Mouse (Mus musculus) G1E (cell line): ENCODE data around the gene Olfr661. TPM values are rescaled to one million over a fixed set of nuclear protein-coding genes. Genes with fewer than 3 reads are reported as not detected.

Experiments
- ATAC-seq: 2 replicates; pipeline ENCODE4 v1.8.0; 2016; ENCODE audit warnings: mild to moderate bottlenecking; ENCODE audit not compliant: insufficient number of reproducible peaks, poor library complexity, low FRiP score, severe bottlenecking; ENCODE audit errors: extremely low read depth
- DNase-seq: peaks from one replicate; pipeline ENCODE4 v3.0.0; 2012; ENCODE audit warnings: low spot score
- H3K27me3 ChIP-seq: 2 replicates; pipeline ENCODE4 v1.6.1; 2012; ENCODE audit warnings: mild to moderate bottlenecking, low read length, inconsistent platforms; ENCODE audit not compliant: insufficient read depth
- H3K36me3 ChIP-seq: replicated peaks from 2 replicates; pipeline ENCODE3; 2012; ENCODE audit warnings: mild to moderate bottlenecking, inconsistent platforms
- H3K4me1 ChIP-seq: 2 replicates; pipeline ENCODE4 v1.6.1; 2012; ENCODE audit warnings: low read depth, low read length, inconsistent platforms, mixed read lengths; ENCODE audit not compliant: insufficient read depth
- H3K4me3 ChIP-seq: 2 replicates; pipeline ENCODE4 v1.5.1; 2012; ENCODE audit warnings: low read depth, mild to moderate bottlenecking, inconsistent platforms, low read length, moderate library complexity, mixed read lengths
- H3K9me3 ChIP-seq: replicated peaks from 2 replicates; pipeline ENCODE4 v1.6.1; 2012; ENCODE audit warnings: inconsistent platforms
- CTCF ChIP-seq: IDR thresholded peaks from 2 replicates; pipeline ENCODE4 v1.5.1; 2012; ENCODE audit warnings: low read depth, low read length, inconsistent platforms, mixed read lengths
- GATA1 ChIP-seq: IDR thresholded peaks from 2 replicates; pipeline ENCODE4 v1.6.1; 2012; ENCODE audit warnings: borderline replicate concordance, low read length, inconsistent platforms, mixed read lengths
- GATA2 ChIP-seq: IDR thresholded peaks from 2 replicates; pipeline ENCODE4 v1.6.1; 2012; ENCODE audit warnings: low read depth, low read length, inconsistent platforms, borderline replicate concordance
- POLR2AphosphoS5 ChIP-seq: IDR thresholded peaks from 2 replicates; pipeline ENCODE4 v1.6.1; 2012; ENCODE audit warnings: low read depth, low read length, inconsistent platforms; ENCODE audit not compliant: insufficient replicate concordance
- TAL1 ChIP-seq: conservative IDR thresholded peaks from 2 replicates; pipeline ENCODE4 v1.6.1; 2012; ENCODE audit warnings: low read depth, low read length, inconsistent platforms, mixed read lengths
- polyA plus RNA-seq: library from polyadenylated mRNA; stranded (reverse); fragments of >175 nt; gene quantifications from 2 replicates; pipeline ENCODE4 v1.2.3, GENCODE M21; 2012
- total RNA-seq, 2 experiments: library from RNA; stranded (forward) in 1 of 2; stranded (reverse) in 1 of 2; fragments of 200-1000 nt in 1 of 2; fragments of >200 nt in 1 of 2; fragmentation: Nextera tagmentation in 1 of 2; gene quantifications; 2 replicates each; pipeline ENCODE4 v1.2.3; 2014 to 2017

The Olfr661 gene
- total RNA-seq (2014; fragmentation: Nextera tagmentation) = not detected in 2 replicates
- total RNA-seq (2017) = 0.11 and 0.12 TPM in 2 replicates
- polyA plus RNA-seq = not detected in 2 replicates

- ATAC-seq = no peak
- TF ChIP-seq GATA1 (no peak), CTCF (no peak), GATA2 (no peak), POLR2AphosphoS5 (no peak), TAL1 (no peak)
Observed at GRCm38 (mm10) chr7:104686201-104686600, at the start of gene Olfr661. Olfr661 (plus strand) TSS chr7:104686501.

GRCm38 (mm10) chr7:104646841-104647482 is 39.3 kb upstream of the Olfr661 start, which contains the start of gene Olfr658:
Olfr658 (minus strand) TSS chr7:104647305.
- no peaks in the 10 kb centered on the region for H3K4me1 ChIP-seq
- no peak for ATAC-seq
- DNase-seq = no peak
- TF ChIP-seq POLR2AphosphoS5 = no peak
- no peak for TF ChIP-seq GATA2
- TF ChIP-seq GATA1 = no peak
- TF ChIP-seq TAL1 = no peak
- no peak for TF ChIP-seq CTCF
- H3K27me3 ChIP-seq = no peaks in the 10 kb centered on the region; the same call in 1 of the 2 replicates
- H3K4me3 ChIP-seq = no peak within 1 kb of the TSS
- H3K9me3 ChIP-seq = 0 out of 2 replicates have a peak, but pooled peaks cover 3% of the 10 kb centered on the region
- no peaks in the 10 kb centered on the region for H3K36me3 ChIP-seq

More at GRCm38 (mm10) chr7:104686201-104686600, at the start of gene Olfr661:
- Histone ChIP-seq H3K36me3 (no peaks in the 10 kb centered on the region), H3K4me1 (no peaks in the 10 kb centered on the region), H3K27me3 (no peaks in the 10 kb centered on the region), H3K9me3 (no peaks in the 10 kb centered on the region), H3K4me3 (no peak within 1 kb of the TSS)
- no peak for DNase-seq

- Histone ChIP-seq H3K4me3 (no peak within 1 kb of the TSS), H3K27me3 (no peaks in the 10 kb centered on the region), H3K4me1 (no peaks in the 10 kb centered on the region), H3K9me3 (no peaks in the 10 kb centered on the region), H3K36me3 (no peaks in the 10 kb centered on the region)
- ATAC-seq (no peak), DNase-seq (no peak)
- TF ChIP-seq GATA1 (no peak), POLR2AphosphoS5 (no peak), CTCF (no peak), GATA2 (no peak), TAL1 (no peak)
Observed at GRCm38 (mm10) chr7:104666453-104666852, 19.8 kb upstream of the Olfr661 start, which contains the start of gene Olfr659. Olfr659 (plus strand) TSS chr7:104666753.

Other genes with a start within 250 kb of the Olfr661 start
- gene Trim30a, start 221.3 kb upstream of the Olfr661 start, total RNA-seq (2014; fragmentation: Nextera tagmentation) = 0.87 TPM in 1 of 2 replicates, not detected in the other
- 0.58 and 0.60 TPM in 2 replicates for gene Trim30a, start 221.3 kb upstream of the Olfr661 start, total RNA-seq (2017)
- 0.02 TPM in 2 replicates for gene Trim30a, start 221.3 kb upstream of the Olfr661 start, polyA plus RNA-seq
- gene Trim30d, start 178.7 kb upstream of the Olfr661 start, total RNA-seq (2014; fragmentation: Nextera tagmentation) = not detected in 2 replicates
- gene Trim30d, start 178.7 kb upstream of the Olfr661 start, total RNA-seq (2017) = 0.11 TPM in 1 of 2 replicates, not detected in the other
- not detected in 2 replicates for gene Trim30d, start 178.7 kb upstream of the Olfr661 start, polyA plus RNA-seq
- not detected in 2 replicates for gene Olfr651, start 136.4 kb upstream of the Olfr661 start, total RNA-seq (2014; fragmentation: Nextera tagmentation)
- gene Olfr651, start 136.4 kb upstream of the Olfr661 start, total RNA-seq (2017) = 0.12 TPM in 1 of 2 replicates, not detected in the other
- not detected in 2 replicates for gene Olfr651, start 136.4 kb upstream of the Olfr661 start, polyA plus RNA-seq
- gene Olfr652, start 125.6 kb upstream of the Olfr661 start, total RNA-seq (2014; fragmentation: Nextera tagmentation) = not detected in 2 replicates
- gene Olfr652, start 125.6 kb upstream of the Olfr661 start, total RNA-seq (2017) = 0.22 and 0.29 TPM in 2 replicates
- not detected in 2 replicates for gene Olfr652, start 125.6 kb upstream of the Olfr661 start, polyA plus RNA-seq
- gene Olfr653, start 109.2 kb upstream of the Olfr661 start, total RNA-seq (2014; fragmentation: Nextera tagmentation) = not detected in 2 replicates
- 0.05 and 0.12 TPM in 2 replicates for gene Olfr653, start 109.2 kb upstream of the Olfr661 start, total RNA-seq (2017)
- not detected in 2 replicates for gene Olfr653, start 109.2 kb upstream of the Olfr661 start, polyA plus RNA-seq
- gene Olfr654, start 99.5 kb upstream of the Olfr661 start, total RNA-seq (2014; fragmentation: Nextera tagmentation) = not detected in 2 replicates
- 0.06 and 0.27 TPM in 2 replicates for gene Olfr654, start 99.5 kb upstream of the Olfr661 start, total RNA-seq (2017)
- not detected in 2 replicates for gene Olfr654, start 99.5 kb upstream of the Olfr661 start, polyA plus RNA-seq
- not detected in 2 replicates for gene Olfr655, start 84.7 kb upstream of the Olfr661 start, total RNA-seq (2014; fragmentation: Nextera tagmentation)
- 0.33 and 0.46 TPM in 2 replicates for gene Olfr655, start 84.7 kb upstream of the Olfr661 start, total RNA-seq (2017)
- gene Olfr655, start 84.7 kb upstream of the Olfr661 start, polyA plus RNA-seq = not detected in 2 replicates
- not detected in 2 replicates for gene Olfr656, start 72.5 kb upstream of the Olfr661 start, total RNA-seq (2014; fragmentation: Nextera tagmentation)
- 0.05 and 0.06 TPM in 2 replicates for gene Olfr656, start 72.5 kb upstream of the Olfr661 start, total RNA-seq (2017)
- not detected in 2 replicates for gene Olfr656, start 72.5 kb upstream of the Olfr661 start, polyA plus RNA-seq
- not detected in 2 replicates for gene Olfr657, start 61.7 kb upstream of the Olfr661 start, total RNA-seq (2014; fragmentation: Nextera tagmentation)
- gene Olfr657, start 61.7 kb upstream of the Olfr661 start, total RNA-seq (2017) = 0.06 TPM in 1 of 2 replicates, not detected in the other
- not detected in 2 replicates for gene Olfr657, start 61.7 kb upstream of the Olfr661 start, polyA plus RNA-seq
- gene Olfr658, start 39.2 kb upstream of the Olfr661 start, total RNA-seq (2014; fragmentation: Nextera tagmentation) = not detected in 2 replicates
- gene Olfr658, start 39.2 kb upstream of the Olfr661 start, total RNA-seq (2017) = 0.16 TPM in 1 of 2 replicates, not detected in the other
- not detected in 2 replicates for gene Olfr658, start 39.2 kb upstream of the Olfr661 start, polyA plus RNA-seq
- not detected in 2 replicates for gene Olfr659, start 19.7 kb upstream of the Olfr661 start, total RNA-seq (2014; fragmentation: Nextera tagmentation)
- gene Olfr659, start 19.7 kb upstream of the Olfr661 start, total RNA-seq (2017) = 0.05 TPM in 1 of 2 replicates, not detected in the other
- gene Olfr659, start 19.7 kb upstream of the Olfr661 start, polyA plus RNA-seq = not detected in 2 replicates
- gene Usp17le, start 91.0 kb downstream of the Olfr661 start, total RNA-seq (2014; fragmentation: Nextera tagmentation) = not detected in 2 replicates
- gene Usp17le, start 91.0 kb downstream of the Olfr661 start, total RNA-seq (2017) = 0.12 and 0.16 TPM in 2 replicates
- not detected in 2 replicates for gene Usp17le, start 91.0 kb downstream of the Olfr661 start, polyA plus RNA-seq
- gene Usp17lb, start 156.1 kb downstream of the Olfr661 start, total RNA-seq (2014; fragmentation: Nextera tagmentation) = not detected in 2 replicates
- 0.11 TPM in 1 of 2 replicates, not detected in the other for gene Usp17lb, start 156.1 kb downstream of the Olfr661 start, total RNA-seq (2017)
- not detected in 2 replicates for gene Usp17lb, start 156.1 kb downstream of the Olfr661 start, polyA plus RNA-seq
- not detected in 2 replicates for gene Usp17la, start 170.5 kb downstream of the Olfr661 start, total RNA-seq (2014; fragmentation: Nextera tagmentation)
- gene Usp17la, start 170.5 kb downstream of the Olfr661 start, total RNA-seq (2017) = not detected in 2 replicates
- not detected in 2 replicates for gene Usp17la, start 170.5 kb downstream of the Olfr661 start, polyA plus RNA-seq
- not detected in 2 replicates for gene Olfr665, start 191.5 kb downstream of the Olfr661 start, total RNA-seq (2014; fragmentation: Nextera tagmentation)
- gene Olfr665, start 191.5 kb downstream of the Olfr661 start, total RNA-seq (2017) = 0.05 and 0.17 TPM in 2 replicates
- gene Olfr665, start 191.5 kb downstream of the Olfr661 start, polyA plus RNA-seq = not detected in 2 replicates
- gene Olfr666, start 209.5 kb downstream of the Olfr661 start, total RNA-seq (2014; fragmentation: Nextera tagmentation) = not detected in 2 replicates
- gene Olfr666, start 209.5 kb downstream of the Olfr661 start, total RNA-seq (2017) = not detected in 2 replicates
- gene Olfr666, start 209.5 kb downstream of the Olfr661 start, polyA plus RNA-seq = not detected in 2 replicates
- not detected in 2 replicates for gene Olfr667, start 235.0 kb downstream of the Olfr661 start, total RNA-seq (2014; fragmentation: Nextera tagmentation)
- 0.22 TPM in 1 of 2 replicates, not detected in the other for gene Olfr667, start 235.0 kb downstream of the Olfr661 start, total RNA-seq (2017)
- not detected in 2 replicates for gene Olfr667, start 235.0 kb downstream of the Olfr661 start, polyA plus RNA-seq
- not detected in 2 replicates for gene Olfr668, start 241.6 kb downstream of the Olfr661 start, total RNA-seq (2014; fragmentation: Nextera tagmentation)
- gene Olfr668, start 241.6 kb downstream of the Olfr661 start, total RNA-seq (2017) = 0.12 TPM in 1 of 2 replicates, not detected in the other
- not detected in 2 replicates for gene Olfr668, start 241.6 kb downstream of the Olfr661 start, polyA plus RNA-seq
- not detected in 2 replicates for gene Olfr669, start 247.7 kb downstream of the Olfr661 start, total RNA-seq (2014; fragmentation: Nextera tagmentation)
- gene Olfr669, start 247.7 kb downstream of the Olfr661 start, total RNA-seq (2017) = 0.11 TPM in 1 of 2 replicates, not detected in the other
- gene Olfr669, start 247.7 kb downstream of the Olfr661 start, polyA plus RNA-seq = not detected in 2 replicates